Mouse (Mus musculus): ENCODE measurements around the gene Fbxo5.

GRCm38 (mm10) chr10:5846939-5847338 is 41.5 kb upstream of the Fbxo5 start:
- TF ChIP-seq POLR2A (IDR thresholded peaks at IDR 0.05; ENCODE audit: low read depth, low read length) (no peak), CTCF (IDR thresholded peaks at IDR 0.05; ENCODE audit: borderline replicate concordance, insufficient read depth, low read length) (no peak)

All from embryonic fibroblast, embryonic 13.5 days (primary cell).